Mouse (Mus musculus): ENCODE data around the gene P2rx7. TPM values are rescaled to one million over a fixed set of nuclear protein-coding genes. Genes with fewer than 3 reads are reported as not detected.

P2rx7 gene
- 0.66 TPM for polyA plus RNA-seq (2014; fragmentation: Illumina TruSeq; extraction: RNeasy Lipid Tissue Mini Kit (QIAGEN cat#74804); ENCODE audit: low read depth, low replicate concordance)

GRCm38 (mm10) chr5:122643701-122644100 is at the start of gene P2rx7:
Gene P2rx7, plus strand, starts transcription at chr5:122643911.

GRCm38 (mm10) chr5:122613908-122614732 is 29.6 kb upstream of the P2rx7 start, which contains the start of gene Ift81:
Gene Ift81, minus strand, starts transcription at chr5:122614518.

GRCm38 (mm10) chr5:122707276-122708181 is 63.8 kb downstream of the P2rx7 start, which contains the start of gene P2rx4:
Gene P2rx4, plus strand, starts transcription at chr5:122707544.

Other genes starting within 250 kb of the P2rx7 start
- gene Anapc7, start 222.2 kb upstream of the P2rx7 start, polyA plus RNA-seq (2014; fragmentation: Illumina TruSeq; extraction: RNeasy Lipid Tissue Mini Kit (QIAGEN cat#74804); ENCODE audit: low read depth, low replicate concordance): 3.9 TPM
- 101 TPM for gene Atp2a2, start 141.7 kb upstream of the P2rx7 start, polyA plus RNA-seq (2014; fragmentation: Illumina TruSeq; extraction: RNeasy Lipid Tissue Mini Kit (QIAGEN cat#74804); ENCODE audit: low read depth, low replicate concordance)
- gene Ift81, start 29.4 kb upstream of the P2rx7 start, polyA plus RNA-seq (2014; fragmentation: Illumina TruSeq; extraction: RNeasy Lipid Tissue Mini Kit (QIAGEN cat#74804); ENCODE audit: low read depth, low replicate concordance): 5.5 TPM
- 18.5 TPM for gene P2rx4, start 63.6 kb downstream of the P2rx7 start, polyA plus RNA-seq (2014; fragmentation: Illumina TruSeq; extraction: RNeasy Lipid Tissue Mini Kit (QIAGEN cat#74804); ENCODE audit: low read depth, low replicate concordance)
- gene Camkk2, start 135.5 kb downstream of the P2rx7 start, polyA plus RNA-seq (2014; fragmentation: Illumina TruSeq; extraction: RNeasy Lipid Tissue Mini Kit (QIAGEN cat#74804); ENCODE audit: low read depth, low replicate concordance): 4.3 TPM
- gene Anapc5, start 177.4 kb downstream of the P2rx7 start, polyA plus RNA-seq (2014; fragmentation: Illumina TruSeq; extraction: RNeasy Lipid Tissue Mini Kit (QIAGEN cat#74804); ENCODE audit: low read depth, low replicate concordance): 79.8 TPM
- 4.3 TPM for gene Rnf34, start 206.1 kb downstream of the P2rx7 start, polyA plus RNA-seq (2014; fragmentation: Illumina TruSeq; extraction: RNeasy Lipid Tissue Mini Kit (QIAGEN cat#74804); ENCODE audit: low read depth, low replicate concordance)